Mouse (Mus musculus): ENCODE measurements at regions not wholly inside any gene's neighbourhood (a gene's known extent, or its start where the extent isn't known, plus 50 kb on each side); places are given as distances from the start of the nearest gene placed in this dataset.

DNA sequence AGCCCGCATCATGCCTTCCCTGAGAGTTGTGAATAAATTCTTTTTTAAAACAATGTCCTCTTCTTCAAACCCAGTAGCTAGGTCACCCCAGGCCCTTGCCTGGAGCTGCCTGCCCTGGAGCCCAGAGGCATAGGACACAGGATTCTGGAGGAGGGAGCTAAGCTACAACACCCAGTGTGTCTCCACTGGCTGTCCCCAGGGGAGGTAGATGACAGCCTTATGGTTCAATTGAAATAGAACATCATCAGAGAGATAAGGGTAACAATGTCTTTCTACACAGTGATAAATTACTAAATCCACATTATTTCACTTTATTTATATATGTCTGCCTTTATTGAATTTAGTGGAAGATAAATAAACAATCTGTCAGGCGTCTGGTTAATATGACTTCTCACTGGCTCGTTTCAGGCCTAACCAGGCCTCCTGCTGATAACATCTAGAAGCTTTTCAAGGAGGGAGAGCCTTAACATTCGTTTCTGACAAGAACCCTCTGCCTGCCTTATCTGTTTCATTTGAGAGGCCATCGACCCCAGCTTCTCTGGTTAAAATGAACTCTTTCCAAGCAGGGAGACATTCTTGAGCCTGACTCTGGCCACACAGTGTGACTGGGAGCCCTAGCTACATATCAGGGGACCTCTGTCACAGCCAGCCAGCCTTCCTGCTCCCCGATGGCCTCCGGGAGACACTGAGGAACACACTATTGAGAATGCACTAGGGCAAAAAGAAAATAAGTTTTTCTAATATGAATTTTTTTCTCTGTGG, 252.1 kb upstream of the Dynlrb2 start:
- Histone ChIP-seq H3K4me1 (no peaks in the 10 kb centered on the region), H3K4me2 (replicated peaks) (no peak overlapping the region), H3K36me3 (no peaks in the 10 kb centered on the region), H3K27ac (no peak overlapping the region), H3K9ac (no peak overlapping the region), H3K9me3 (no peaks in the 10 kb centered on the region), H3K27me3 (no peaks in the 10 kb centered on the region), H3K4me3 (no peak overlapping the region)
- no peak for ATAC-seq (ENCODE audit: insufficient number of reproducible peaks, insufficient read depth, low FRiP score, low TSS enrichment)
- WGBS: 56% methylated on average over 7 of the region's 7 CpGs

DNA sequence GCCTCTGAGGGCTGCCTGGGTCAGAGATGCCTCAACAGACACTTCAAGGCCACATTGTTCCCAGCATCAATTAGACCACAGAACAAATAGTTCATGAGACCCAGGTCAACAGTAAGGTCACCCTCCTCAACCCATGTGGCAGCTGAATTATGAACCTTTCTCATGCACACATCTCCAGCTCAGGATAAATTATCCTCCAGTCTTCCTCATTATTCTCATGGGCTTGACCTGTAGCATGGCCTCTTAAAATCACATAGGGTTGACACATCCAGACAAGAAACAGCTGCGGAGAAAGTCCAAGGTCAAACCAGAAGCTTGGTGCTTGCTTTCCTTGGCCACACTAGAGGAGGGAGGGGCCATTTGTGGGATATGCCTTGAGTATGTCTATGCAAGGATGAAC, 256.4 kb upstream of the Dynlrb2 start:
- Histone ChIP-seq H3K4me3 (no peak overlapping the region), H3K9me3 (no peaks in the 10 kb centered on the region), H3K27ac (no peak overlapping the region), H3K4me2 (replicated peaks) (no peak overlapping the region), H3K9ac (no peak overlapping the region), H3K36me3 (no peaks in the 10 kb centered on the region), H3K4me1 (0 out of 2 replicates have a peak, but pooled peaks cover 2% of the 10 kb centered on the region), H3K27me3 (no peaks in the 10 kb centered on the region)
- ATAC-seq (ENCODE audit: insufficient number of reproducible peaks, insufficient read depth, low FRiP score, low TSS enrichment): no peak
- 56% methylated on average over 1 of the region's 1 CpGs for WGBS

DNA sequence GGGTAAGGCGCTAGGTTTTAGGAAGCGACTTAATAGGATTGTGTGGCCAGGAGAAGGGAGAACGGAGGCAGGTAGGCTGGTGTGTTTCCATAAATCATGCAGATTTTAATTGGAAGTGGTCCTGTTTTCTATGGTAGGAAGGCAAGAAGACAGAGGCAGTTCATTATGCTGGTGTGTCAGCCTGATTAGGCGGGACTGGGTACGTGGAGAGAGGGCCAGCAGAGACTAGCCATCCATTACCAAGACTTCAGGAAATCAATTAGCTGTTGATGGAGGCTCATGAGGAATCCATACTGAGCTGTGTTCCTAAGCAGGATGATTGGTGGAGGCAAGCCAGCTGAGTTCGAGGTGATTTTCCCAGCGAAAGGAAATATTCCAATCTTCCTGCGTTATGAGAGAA, 261.3 kb upstream of the Dynlrb2 start:
- Histone ChIP-seq H3K36me3 (no peaks in the 10 kb centered on the region), H3K9ac (no peak overlapping the region), H3K9me3 (no peaks in the 10 kb centered on the region), H3K4me1 (0 out of 2 replicates have a peak, but pooled peaks cover 4% of the 10 kb centered on the region), H3K4me2 (replicated peaks) (no peak overlapping the region), H3K4me3 (no peak overlapping the region), H3K27me3 (no peaks in the 10 kb centered on the region), H3K27ac (no peak overlapping the region)
- WGBS: 70% methylated on average over 8 of the region's 8 CpGs
- ATAC-seq (ENCODE audit: insufficient number of reproducible peaks, insufficient read depth, low FRiP score, low TSS enrichment): no peak

DNA sequence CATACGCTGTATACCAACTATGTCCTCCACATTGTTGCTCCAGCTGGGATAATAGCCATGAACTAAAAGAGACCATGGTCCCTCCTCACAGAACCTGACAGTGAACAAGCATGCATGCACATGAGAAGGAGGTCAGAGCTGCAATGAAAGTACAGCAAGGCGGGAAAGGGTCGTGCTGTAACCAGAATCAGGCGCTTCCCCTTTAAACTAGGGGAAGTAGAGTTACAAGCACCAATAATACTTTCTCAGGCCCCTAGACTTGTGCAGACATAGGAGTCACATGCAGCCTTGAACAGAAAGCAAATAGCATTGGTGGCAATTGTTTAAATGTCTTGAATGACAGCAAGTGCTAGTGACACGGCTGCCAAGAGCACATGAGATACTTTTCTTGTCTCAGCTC, 261.8 kb upstream of the Dynlrb2 start:
- WGBS: 76% methylated on average over 5 of the region's 5 CpGs
- H3K27ac ChIP-seq: no peak overlapping the region
- no peak for ATAC-seq (ENCODE audit: insufficient number of reproducible peaks, insufficient read depth, low FRiP score, low TSS enrichment)

DNA sequence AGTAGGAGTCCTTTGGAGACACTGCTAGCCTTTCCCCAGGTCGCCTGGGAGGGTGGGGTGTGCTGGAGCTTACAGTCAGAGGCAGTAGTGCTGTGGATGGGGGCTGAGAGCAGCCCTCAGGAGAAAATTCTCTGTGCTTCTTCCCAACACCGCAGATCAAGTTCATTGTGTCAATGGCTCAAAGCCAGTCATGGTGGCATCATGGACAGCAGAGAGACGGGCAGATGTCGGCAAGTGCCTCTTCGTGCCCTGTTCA, 262.9 kb upstream of the Dynlrb2 start:
- Histone ChIP-seq H3K4me1 (0 out of 2 replicates have a peak, but pooled peaks cover 4% of the 10 kb centered on the region), H3K4me3 (no peak overlapping the region), H3K4me2 (replicated peaks) (no peak overlapping the region), H3K9me3 (no peaks in the 10 kb centered on the region), H3K36me3 (no peaks in the 10 kb centered on the region), H3K9ac (no peak overlapping the region), H3K27ac (no peak overlapping the region), H3K27me3 (no peaks in the 10 kb centered on the region)
- 80% methylated on average over 5 of the region's 5 CpGs for WGBS
- ATAC-seq (ENCODE audit: insufficient number of reproducible peaks, insufficient read depth, low FRiP score, low TSS enrichment): no peak

More for the DNA sequence above, 261.8 kb upstream of the Dynlrb2 start:
- no peaks in the 10 kb centered on the region for H3K36me3 ChIP-seq
- H3K9me3 ChIP-seq: no peaks in the 10 kb centered on the region
- H3K4me3 ChIP-seq: no peak overlapping the region
- no peak overlapping the region for H3K4me2 ChIP-seq (replicated peaks)
- 0 out of 2 replicates have a peak, but pooled peaks cover 4% of the 10 kb centered on the region for H3K4me1 ChIP-seq
- H3K9ac ChIP-seq: no peak overlapping the region
- no peaks in the 10 kb centered on the region for H3K27me3 ChIP-seq

DNA sequence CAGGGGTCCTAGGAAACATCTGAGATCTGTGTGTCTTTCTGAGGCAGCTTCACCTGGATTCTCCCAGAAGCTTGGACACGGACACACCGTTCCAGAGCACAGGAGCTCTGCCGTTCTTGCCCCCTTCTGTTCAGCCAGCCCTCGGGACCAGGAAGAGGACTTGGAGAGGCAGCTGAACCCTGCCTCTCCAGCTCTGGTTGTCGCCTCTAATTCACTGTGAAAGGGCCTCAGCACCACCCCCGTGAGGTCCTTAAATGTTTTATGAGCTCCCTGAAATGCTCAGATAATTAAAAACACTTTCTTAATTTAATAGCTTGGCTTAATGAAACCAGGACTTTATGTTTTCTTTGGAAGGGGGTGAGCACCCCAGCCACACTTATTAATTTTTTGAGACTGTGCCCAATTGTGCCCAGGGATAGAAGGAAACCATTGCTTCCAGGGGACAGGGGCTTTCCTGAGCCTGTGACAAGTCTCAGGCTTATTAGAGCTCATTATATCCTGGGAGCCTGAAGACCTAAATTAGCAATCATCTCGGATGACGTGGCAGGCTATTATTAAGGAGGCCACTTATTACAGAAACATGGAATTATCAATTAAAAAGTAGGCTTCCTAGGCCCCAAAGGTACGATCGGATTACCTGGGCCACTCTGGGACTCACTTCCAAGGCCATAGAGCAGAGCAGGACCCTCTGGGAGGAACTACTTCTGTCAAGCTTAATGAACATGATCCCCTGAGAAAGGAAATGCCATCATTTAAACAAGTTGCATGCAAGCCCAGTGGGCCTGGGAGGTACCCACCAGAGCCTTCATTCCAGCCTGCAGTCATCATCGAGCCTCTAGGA, 263.4 kb upstream of the Dynlrb2 start:
- Histone ChIP-seq H3K4me3 (no peak overlapping the region), H3K9me3 (no peaks in the 10 kb centered on the region), H3K27me3 (no peaks in the 10 kb centered on the region), H3K4me1 (0 out of 2 replicates have a peak, but pooled peaks cover 4% of the 10 kb centered on the region), H3K4me2 (replicated peaks) (no peak overlapping the region), H3K36me3 (no peaks in the 10 kb centered on the region), H3K27ac (no peak overlapping the region), H3K9ac (no peak overlapping the region)
- no peak for ATAC-seq (ENCODE audit: insufficient number of reproducible peaks, insufficient read depth, low FRiP score, low TSS enrichment)
- 45% methylated on average over 11 of the region's 11 CpGs for WGBS

DNA sequence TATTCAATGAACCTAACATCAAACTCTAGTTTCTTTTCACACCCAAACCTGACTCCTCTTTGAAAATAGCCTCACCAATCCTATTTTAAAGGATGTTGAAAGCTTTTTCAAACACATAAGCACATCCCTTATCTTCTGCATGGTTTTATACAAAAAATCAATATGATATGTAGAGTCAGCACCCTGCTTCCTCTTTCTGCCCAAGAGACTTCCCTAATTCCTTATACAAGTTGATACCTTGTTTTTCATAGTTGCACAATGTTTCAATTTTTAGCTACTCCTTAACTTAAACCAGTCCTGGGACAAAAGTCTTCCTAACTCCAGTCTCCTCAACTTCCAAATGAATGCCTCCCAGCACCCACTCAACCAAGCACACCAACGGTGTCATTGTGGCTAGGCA, 266.1 kb upstream of the Dynlrb2 start:
- Histone ChIP-seq H3K9ac (no peak overlapping the region), H3K27me3 (no peaks in the 10 kb centered on the region), H3K27ac (no peak overlapping the region), H3K4me2 (replicated peaks) (no peak overlapping the region), H3K4me1 (0 out of 2 replicates have a peak, but pooled peaks cover 4% of the 10 kb centered on the region), H3K4me3 (no peak overlapping the region), H3K36me3 (no peaks in the 10 kb centered on the region), H3K9me3 (no peaks in the 10 kb centered on the region)
- WGBS: 100% methylated on average over 1 of the region's 1 CpGs
- ATAC-seq (ENCODE audit: insufficient number of reproducible peaks, insufficient read depth, low FRiP score, low TSS enrichment): no peak

DNA sequence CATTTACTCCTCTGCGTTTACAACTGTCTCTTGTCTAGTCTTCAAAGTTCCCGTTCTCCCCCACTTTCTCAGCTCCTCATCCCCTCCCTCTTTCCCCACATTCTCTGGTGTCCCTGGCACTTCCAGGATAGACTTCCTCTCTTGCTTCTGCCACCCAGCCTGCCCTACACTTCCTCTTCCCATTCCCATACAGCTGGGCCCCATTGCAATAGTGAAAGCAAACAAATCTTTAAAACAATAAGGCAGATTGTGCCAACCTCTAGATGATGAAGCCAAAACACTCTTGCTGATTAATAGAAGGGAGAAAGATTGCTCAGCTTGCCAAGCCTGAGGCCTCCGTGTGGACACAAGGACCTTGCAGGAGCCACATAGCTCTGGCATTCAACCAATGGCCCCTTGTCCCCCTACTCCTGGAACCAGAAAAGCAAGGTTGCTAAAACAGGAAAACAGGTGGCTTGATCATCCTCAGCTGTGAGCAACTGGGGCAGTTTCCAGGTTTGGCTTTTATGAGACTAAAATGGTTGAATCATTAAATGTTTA, 267.1 kb upstream of the Dynlrb2 start:
- Histone ChIP-seq H3K4me2 (replicated peaks) (no peak overlapping the region), H3K9me3 (no peaks in the 10 kb centered on the region), H3K4me3 (no peak overlapping the region), H3K27ac (no peak overlapping the region), H3K36me3 (no peaks in the 10 kb centered on the region), H3K9ac (no peak overlapping the region), H3K27me3 (no peaks in the 10 kb centered on the region), H3K4me1 (no peaks in the 10 kb centered on the region)
- WGBS: 81% methylated on average over 3 of the region's 3 CpGs
- no peak for ATAC-seq (ENCODE audit: insufficient number of reproducible peaks, insufficient read depth, low FRiP score, low TSS enrichment)

DNA sequence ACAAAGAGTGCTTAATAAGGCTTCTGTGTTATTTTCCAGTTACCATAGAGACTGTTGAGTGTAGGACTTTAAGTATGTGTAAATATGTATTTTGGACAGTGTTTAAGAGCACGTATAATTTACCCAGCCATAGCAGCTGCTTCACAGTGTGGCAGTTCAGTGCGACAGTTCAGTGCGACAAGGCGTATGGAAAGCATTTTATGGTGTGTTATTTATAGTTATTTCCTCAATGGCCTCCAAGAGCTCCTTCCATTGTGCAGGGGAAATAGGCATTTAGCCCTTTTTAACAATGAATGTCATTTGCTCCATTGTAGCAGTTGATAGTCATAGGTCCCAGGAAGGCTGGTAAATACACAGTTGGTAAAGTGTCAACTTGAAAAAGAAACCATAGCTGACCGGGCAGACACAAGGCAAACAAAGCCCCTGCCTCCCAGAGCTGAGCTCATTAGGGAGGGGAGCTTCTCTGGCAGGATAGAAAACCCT, 275.1 kb upstream of the Dynlrb2 start:
- Histone ChIP-seq H3K4me1 (no peaks in the 10 kb centered on the region), H3K27me3 (no peaks in the 10 kb centered on the region), H3K27ac (no peak overlapping the region), H3K4me3 (no peak overlapping the region), H3K4me2 (replicated peaks) (no peak overlapping the region), H3K9me3 (no peaks in the 10 kb centered on the region), H3K36me3 (no peaks in the 10 kb centered on the region), H3K9ac (no peak overlapping the region)
- ATAC-seq (ENCODE audit: insufficient number of reproducible peaks, insufficient read depth, low FRiP score, low TSS enrichment): no peak
- WGBS: 39% methylated on average over 5 of the region's 5 CpGs

DNA sequence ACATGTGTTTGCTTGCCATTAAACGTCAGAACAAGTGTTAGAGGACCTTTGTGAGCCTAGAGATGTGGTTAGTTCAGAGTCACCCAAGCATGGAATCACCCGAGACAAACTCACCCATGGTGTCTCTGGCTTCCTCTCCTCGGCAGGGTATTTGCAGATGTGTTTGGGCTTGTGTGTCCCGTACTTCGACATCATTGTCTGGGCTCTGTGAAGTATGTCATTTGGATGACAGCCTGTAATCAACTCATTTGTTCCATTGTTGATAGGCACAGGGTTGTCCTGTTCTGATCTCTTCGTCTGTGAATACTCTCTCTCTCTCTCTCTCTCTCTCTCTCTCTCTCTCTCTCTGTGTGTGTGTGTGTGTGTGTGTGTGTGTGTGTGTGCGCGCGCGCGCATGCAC, 277.8 kb upstream of the Dynlrb2 start:
- no peaks in the 10 kb centered on the region for H3K4me1 ChIP-seq
- no peak for ATAC-seq (ENCODE audit: insufficient number of reproducible peaks, insufficient read depth, low FRiP score, low TSS enrichment)
- WGBS: 76% methylated on average over 11 of the region's 11 CpGs
- no peak overlapping the region for H3K4me2 ChIP-seq (replicated peaks)
- H3K4me3 ChIP-seq: no peak overlapping the region
- H3K27ac ChIP-seq: no peak overlapping the region
- no peaks in the 10 kb centered on the region for H3K27me3 ChIP-seq
- H3K36me3 ChIP-seq: no peaks in the 10 kb centered on the region
- H3K9ac ChIP-seq: no peak overlapping the region
- no peaks in the 10 kb centered on the region for H3K9me3 ChIP-seq

DNA sequence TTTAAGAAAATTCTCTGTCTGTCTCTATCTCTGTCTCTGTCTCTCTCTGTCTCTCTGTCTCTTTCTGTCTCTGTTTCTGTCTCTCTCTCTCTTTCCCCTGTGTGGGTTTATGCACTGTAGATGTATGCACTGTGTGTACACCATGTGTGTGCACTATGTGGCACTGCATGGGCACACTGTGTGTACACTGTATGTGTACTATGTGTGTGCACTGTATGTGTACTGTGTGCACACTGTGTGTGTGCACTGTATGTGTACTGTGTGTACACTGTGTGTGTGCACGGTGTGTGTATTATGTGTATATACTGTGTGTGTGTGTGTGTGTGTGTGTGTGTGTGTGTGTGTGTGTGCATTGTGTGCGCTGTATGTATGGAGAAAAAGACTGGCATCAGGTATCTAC, 281.5 kb upstream of the Dynlrb2 start:
- Histone ChIP-seq H3K9me3 (no peaks in the 10 kb centered on the region), H3K4me1 (no peaks in the 10 kb centered on the region), H3K36me3 (no peaks in the 10 kb centered on the region), H3K4me2 (replicated peaks) (no peak overlapping the region), H3K9ac (no peak overlapping the region), H3K4me3 (no peak overlapping the region), H3K27ac (no peak overlapping the region), H3K27me3 (no peaks in the 10 kb centered on the region)
- ATAC-seq (ENCODE audit: insufficient number of reproducible peaks, insufficient read depth, low FRiP score, low TSS enrichment): peak; percentile 64; the same call in 1 of the 2 replicates
- WGBS: 96% methylated on average over 2 of the region's 2 CpGs

DNA sequence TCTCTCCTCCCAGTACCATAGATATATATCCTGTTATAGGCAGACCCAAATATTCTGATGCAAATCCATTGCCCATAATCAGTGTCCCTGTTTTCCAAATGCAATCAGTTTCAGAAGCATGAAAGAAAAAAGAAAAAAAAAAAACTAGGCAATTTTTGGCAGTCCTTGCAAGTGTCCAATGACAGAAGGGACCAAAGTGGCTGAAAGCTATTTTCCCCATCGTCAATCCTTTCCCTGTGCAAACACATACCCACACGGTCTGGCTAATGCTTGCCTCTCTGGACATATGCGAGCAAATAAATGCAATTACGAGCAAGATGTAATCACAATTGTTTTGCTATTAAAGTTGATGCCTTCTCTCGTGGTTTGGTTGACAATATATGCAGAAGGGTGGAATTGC, 288.9 kb upstream of the Dynlrb2 start:
- no peak for ATAC-seq (ENCODE audit: insufficient number of reproducible peaks, insufficient read depth, low FRiP score, low TSS enrichment)
- H3K9ac ChIP-seq: no peak overlapping the region
- H3K9me3 ChIP-seq: no peaks in the 10 kb centered on the region
- H3K4me2 ChIP-seq (replicated peaks): no peak overlapping the region
- H3K27me3 ChIP-seq: no peaks in the 10 kb centered on the region
- WGBS: 70% methylated on average over 5 of the region's 5 CpGs
- no peak overlapping the region for H3K27ac ChIP-seq
- H3K4me1 ChIP-seq: no peaks in the 10 kb centered on the region
- H3K36me3 ChIP-seq: no peaks in the 10 kb centered on the region
- H3K4me3 ChIP-seq: no peak overlapping the region
